Mouse (Mus musculus) embryonic fibroblast, embryonic 13.5 days (primary cell): ENCODE measurements at regions not wholly inside any gene's neighbourhood (a gene's known extent, or its start where the extent isn't known, plus 50 kb on each side); places are given as distances from the start of the nearest gene placed in this dataset.

Experiments used
- CTCF ChIP-seq: IDR thresholded peaks from 2 replicates; pipeline ENCODE4 v1.5.1; 2011; ENCODE audit warnings: mild to moderate bottlenecking, control low read depth, low read length, moderate library complexity, borderline replicate concordance; ENCODE audit not compliant: insufficient read depth
- POLR2A ChIP-seq: IDR thresholded peaks from 2 replicates; pipeline ENCODE4 v1.6.1; 2011; ENCODE audit warnings: low read depth, mild to moderate bottlenecking, control low read depth, low read length, moderate library complexity

DNA sequence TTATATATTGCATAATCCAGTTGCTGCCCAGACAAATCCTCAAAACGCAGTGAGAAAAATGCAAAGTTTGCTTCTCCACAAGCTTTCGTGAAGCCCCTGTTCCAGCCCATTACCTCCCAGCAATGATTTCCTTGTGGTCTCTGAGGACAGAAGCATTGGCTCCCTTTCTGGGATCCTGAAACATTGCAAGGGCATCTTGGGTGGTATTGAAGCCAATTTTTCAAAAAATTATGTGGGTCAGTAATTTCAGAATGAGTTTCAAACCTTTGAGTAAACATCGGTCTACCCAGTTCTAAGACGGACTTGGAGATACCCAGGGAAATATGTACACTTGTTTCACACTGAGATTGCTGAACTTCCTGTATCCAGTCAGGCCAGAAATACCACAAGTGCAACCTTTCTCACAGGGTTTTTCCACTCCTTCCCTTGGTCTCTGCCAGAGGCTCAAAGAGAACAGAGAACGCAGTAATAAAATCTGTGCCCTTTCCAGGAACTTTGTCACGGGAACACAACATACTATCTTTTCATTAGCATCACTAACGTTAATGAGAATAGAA is 321.8 kb upstream of the Pitrm1 start:
- TF ChIP-seq POLR2A, result no peak
- no peak for TF ChIP-seq CTCF
